Mouse (Mus musculus): ENCODE results near the gene Cdk12. TPM values are rescaled to one million over a fixed set of nuclear protein-coding genes. Genes with fewer than 3 reads are reported as not detected.
"Not testable (repeated sequence)": the region's sequence is repeated elsewhere in the genome, so short reads cannot be mapped to it uniquely, and the experiment has no call there.

Gene Cdk12
- polyA plus RNA-seq (2015; fragmentation: Nextera tagmentation; extraction: Ambion mirVana): 13.6 and 15.8 TPM in 2 replicates

DNA sequence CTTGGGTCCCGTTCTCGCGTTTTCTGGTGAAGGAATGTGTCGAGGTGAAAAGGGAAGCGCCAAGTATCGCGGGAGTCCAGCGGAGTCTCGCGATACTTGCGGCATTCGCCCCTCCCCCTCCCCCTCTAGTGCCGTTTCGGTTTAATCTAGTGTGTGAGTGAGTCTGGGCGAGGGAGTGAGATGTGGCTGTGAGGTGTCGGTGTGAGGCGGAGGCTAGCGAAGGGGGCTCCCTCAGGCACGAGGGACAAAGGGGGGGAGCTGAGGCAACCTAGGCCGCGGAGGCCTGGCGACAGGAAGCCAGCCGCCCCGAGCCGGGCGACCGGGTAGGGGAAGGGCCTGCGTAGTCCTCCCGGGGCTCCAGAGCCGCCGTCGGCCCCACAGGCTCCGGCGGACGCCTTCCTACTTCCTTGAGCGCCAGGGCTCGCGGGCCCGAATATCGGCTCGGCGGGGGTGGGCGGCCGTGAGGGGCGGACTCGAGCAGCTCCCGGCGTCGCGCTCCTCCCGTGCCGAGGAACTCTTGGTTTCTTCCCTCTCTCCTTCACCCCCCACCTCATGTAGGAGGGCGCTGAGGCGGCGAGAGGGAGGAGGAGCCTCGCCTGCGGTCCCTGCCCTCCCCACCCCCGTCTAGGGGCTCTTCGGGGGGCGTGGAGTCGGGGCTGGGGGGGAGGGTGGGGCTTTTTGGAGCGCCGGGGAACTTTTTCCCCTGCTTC, at the start of gene Cdk12:
Cdk12 (plus strand) TSS at position 419 of the 710 bp plus-strand sequence.
- H3K4me2 ChIP-seq (replicated peaks): peak within 1 kb of the TSS; percentile 95
- peak within 1 kb of the TSS; percentile 99 for H3K9ac ChIP-seq (replicated peaks)
- ATAC-seq (replicated peaks): peak; percentile 95
- peaks cover 34% of the 10 kb centered on the region for H3K4me1 ChIP-seq
- peak within 1 kb of the TSS; percentile 97 for H3K4me3 ChIP-seq
- H3K27me3 ChIP-seq: no peaks in the 10 kb centered on the region
- no peaks in the 10 kb centered on the region for H3K9me3 ChIP-seq
- no peaks in the 10 kb centered on the region for H3K36me3 ChIP-seq
- 0% methylated on average over 61 of the region's 63 CpGs for WGBS
- H3K27ac ChIP-seq (replicated peaks): peak within 1 kb of the TSS; percentile 100

DNA sequence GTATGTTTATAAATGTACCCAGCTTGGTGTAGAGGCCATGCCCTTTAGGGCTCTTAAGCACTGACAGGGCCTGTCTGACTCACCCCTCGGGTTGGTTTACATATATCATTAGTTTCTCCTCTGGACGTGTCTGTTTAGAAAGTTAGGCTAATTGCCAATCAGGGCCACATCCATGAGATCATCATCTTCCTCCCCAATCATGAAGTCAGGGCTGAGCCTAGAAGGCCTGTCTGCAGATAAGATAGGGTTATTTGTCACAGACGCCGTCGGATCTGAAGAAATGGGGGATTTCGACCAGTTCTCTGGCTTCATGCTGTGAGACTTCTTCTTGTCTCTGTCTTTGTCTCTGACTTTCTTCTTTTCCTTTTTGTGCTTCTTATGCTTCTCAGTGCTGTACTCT, 47.8 kb upstream of the Cdk12 start:
- Histone ChIP-seq H3K4me3 (no peak overlapping the region), H3K9ac (replicated peaks) (no peak overlapping the region), H3K36me3 (peaks cover 55% of the 10 kb centered on the region), H3K9me3 (no peaks in the 10 kb centered on the region), H3K27me3 (no peaks in the 10 kb centered on the region), H3K4me2 (replicated peaks) (no peak overlapping the region), H3K4me1 (peaks cover 3% of the 10 kb centered on the region; the same call in 1 of the 2 replicates), H3K27ac (replicated peaks) (no peak overlapping the region)
- 90% methylated on average over 6 of the region's 6 CpGs for WGBS
- no peak for ATAC-seq (replicated peaks)

DNA sequence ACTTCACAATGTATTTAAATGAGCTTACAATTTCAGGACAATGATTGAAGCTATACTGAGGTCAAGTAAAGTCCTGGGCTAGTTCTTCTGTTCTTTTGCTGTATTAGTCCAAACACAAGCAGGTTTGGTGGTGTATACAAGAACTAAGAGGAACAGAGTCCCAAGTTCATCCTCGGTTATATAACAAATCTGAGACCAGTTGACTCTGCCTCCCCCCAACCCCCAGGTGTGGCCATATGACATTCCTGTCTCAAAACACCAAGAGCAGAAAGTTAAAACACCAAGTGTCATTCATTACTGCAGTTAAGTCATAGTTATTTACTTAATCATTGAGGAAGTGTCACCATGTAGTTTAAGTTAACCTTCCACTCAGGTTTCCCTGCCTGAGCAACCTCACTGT, 34.5 kb upstream of the Cdk12 start:
- WGBS: 77% methylated on average over 1 of the region's 1 CpGs
- Histone ChIP-seq H3K4me3 (no peak overlapping the region), H3K4me2 (replicated peaks) (no peak overlapping the region), H3K27ac (replicated peaks) (no peak overlapping the region), H3K9me3 (no peaks in the 10 kb centered on the region), H3K9ac (replicated peaks) (no peak overlapping the region), H3K4me1 (no peaks in the 10 kb centered on the region), H3K36me3 (peaks cover 82% of the 10 kb centered on the region), H3K27me3 (no peaks in the 10 kb centered on the region)
- no peak for ATAC-seq (replicated peaks)

DNA sequence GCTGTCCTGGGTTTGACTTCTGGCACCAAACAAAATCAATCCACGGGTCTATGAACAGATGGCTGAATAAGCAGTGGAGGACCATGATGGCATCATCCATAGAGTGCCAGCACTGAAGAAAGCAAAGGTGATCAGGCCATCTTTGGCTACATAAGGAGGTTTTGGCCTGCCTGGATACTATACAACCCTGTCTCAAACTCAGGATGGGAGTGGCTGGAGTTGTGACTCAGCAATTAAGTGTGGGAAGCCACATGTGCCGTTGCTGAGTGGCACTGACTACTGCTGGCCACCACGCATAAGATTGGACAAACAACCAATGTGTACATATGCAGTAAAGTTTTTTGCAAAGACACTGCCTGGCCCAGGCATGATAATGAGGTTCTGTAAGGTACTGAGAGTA, 20.7 kb upstream of the Cdk12 start:
- H3K27me3 ChIP-seq; H3K9ac ChIP-seq (replicated peaks); H3K4me1 ChIP-seq; ATAC-seq (replicated peaks); H3K4me2 ChIP-seq (replicated peaks); H3K4me3 ChIP-seq; H3K9me3 ChIP-seq; H3K27ac ChIP-seq (replicated peaks): not testable (repeated sequence)
- H3K36me3 ChIP-seq: peaks cover 73% of the 10 kb centered on the region
- 90% methylated on average over 3 of the region's 3 CpGs for WGBS

DNA sequence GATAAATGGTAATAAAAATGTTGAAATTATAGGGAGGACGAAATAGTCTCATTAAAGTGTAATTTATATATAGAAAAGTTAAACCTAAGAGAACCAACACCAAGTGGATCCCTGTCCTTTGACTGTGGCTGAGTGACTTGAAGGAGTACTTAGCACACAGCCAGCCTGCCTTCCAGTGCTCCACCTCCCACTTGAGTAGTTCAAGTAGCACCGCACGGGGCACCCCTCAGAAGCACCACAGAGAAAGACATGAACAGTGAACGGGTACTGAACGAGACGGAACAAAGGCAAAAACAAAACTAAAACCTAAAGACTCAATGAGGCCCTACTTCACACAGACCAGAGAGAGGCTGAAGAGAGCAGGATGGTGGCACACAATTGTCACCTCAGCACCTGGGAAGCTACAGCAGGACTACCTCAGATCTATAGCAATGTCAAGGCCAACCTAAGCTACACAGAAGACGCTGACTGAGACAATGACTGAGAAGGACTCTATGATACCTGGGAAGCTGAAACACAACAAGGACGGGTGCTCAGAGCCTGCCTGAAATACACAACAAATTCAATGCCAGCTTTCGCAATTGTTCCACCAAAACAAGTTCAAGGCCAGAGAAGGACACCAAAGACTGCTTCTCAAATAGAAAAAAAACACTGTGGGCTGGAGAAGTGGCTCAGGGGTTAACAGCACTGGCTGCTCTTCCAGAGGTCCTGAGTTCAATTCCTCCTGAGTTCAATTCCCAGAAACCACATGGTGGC, 15.0 kb upstream of the Cdk12 start:
- Histone ChIP-seq H3K4me1 (peaks cover 13% of the 10 kb centered on the region), H3K4me3 (no peak overlapping the region), H3K4me2 (replicated peaks) (no peak overlapping the region), H3K9me3 (no peaks in the 10 kb centered on the region), H3K27ac (replicated peaks) (no peak overlapping the region), H3K27me3 (no peaks in the 10 kb centered on the region), H3K9ac (replicated peaks) (no peak overlapping the region), H3K36me3 (peaks cover 54% of the 10 kb centered on the region)
- WGBS: 89% methylated on average over 9 of the region's 9 CpGs
- no peak for ATAC-seq (replicated peaks)

DNA sequence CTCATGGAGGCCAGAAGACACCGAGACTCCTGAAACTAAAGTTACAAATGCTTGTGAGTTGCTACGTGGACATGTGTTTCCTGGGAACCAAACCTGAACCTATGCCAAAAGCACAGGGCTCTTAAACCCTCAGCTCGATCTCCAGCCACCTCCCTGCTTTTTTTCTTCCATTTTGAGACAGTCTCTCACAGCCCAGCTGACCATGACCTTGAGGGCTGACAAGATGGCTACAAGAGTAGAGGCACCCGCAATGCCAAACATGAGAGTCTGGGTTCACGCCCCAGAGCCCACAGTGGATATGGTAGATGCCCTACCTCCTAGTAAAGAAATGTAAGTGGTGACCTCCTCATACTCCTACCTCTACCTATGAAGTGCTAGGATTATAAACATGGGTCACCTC, 12.0 kb upstream of the Cdk12 start:
- Histone ChIP-seq H3K4me1 (peaks cover 19% of the 10 kb centered on the region), H3K4me2 (replicated peaks) (no peak overlapping the region), H3K27me3 (no peaks in the 10 kb centered on the region), H3K4me3 (no peak overlapping the region), H3K9me3 (no peaks in the 10 kb centered on the region), H3K36me3 (peaks cover 28% of the 10 kb centered on the region), H3K9ac (replicated peaks) (no peak overlapping the region), H3K27ac (replicated peaks) (no peak overlapping the region)
- ATAC-seq (replicated peaks): no peak
- WGBS: 84% methylated on average over 5 of the region's 5 CpGs

DNA sequence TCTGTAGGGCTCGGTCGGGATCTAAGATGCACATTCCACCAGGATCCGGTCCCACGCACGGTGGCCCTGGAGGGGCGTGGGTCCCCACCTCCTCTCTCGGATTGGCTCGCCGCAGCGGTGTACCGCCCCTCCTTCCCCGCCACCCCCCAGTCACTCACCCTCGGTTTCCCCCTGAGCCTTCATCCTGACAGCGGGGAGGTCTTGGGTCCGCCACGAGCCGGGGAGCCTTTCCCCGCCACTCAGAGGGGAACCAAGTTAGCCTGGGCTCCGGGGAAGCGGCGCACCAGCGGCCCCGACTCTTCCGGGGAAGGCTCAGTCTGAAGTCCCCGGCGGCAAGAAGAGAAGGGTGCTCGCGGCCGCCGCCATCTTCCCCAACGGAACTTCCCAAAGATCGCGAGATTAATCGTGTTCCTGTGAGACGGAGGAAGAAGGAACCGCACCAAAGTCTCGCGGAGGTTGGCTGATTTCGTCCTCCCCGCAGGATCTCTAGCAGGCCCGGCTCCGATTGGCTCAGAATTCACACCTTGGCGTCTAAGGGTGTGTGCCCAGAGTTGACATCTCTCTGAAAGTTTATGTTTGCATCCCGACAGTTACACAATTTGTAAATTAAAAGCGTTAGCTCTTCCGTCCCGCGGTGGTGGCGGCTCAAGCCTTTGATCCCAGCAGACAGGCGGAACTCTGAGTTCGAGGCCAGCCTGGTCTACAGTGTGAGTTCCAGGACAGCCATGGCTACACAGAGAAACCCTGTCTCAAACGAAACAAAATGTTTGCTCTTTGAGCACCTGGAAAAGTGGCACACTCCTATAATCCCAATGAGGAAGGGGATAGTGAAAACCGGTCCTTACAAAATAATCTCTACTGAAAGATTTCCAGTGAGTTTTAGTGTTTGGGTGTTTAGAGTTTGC, 9.7 kb upstream of the Cdk12 start, which contains the start of gene Med1:
Med1 (minus strand) TSS at position 393 of the 905 bp plus-strand sequence.
- peak within 1 kb of the TSS; percentile 74 for H3K4me3 ChIP-seq

DNA sequence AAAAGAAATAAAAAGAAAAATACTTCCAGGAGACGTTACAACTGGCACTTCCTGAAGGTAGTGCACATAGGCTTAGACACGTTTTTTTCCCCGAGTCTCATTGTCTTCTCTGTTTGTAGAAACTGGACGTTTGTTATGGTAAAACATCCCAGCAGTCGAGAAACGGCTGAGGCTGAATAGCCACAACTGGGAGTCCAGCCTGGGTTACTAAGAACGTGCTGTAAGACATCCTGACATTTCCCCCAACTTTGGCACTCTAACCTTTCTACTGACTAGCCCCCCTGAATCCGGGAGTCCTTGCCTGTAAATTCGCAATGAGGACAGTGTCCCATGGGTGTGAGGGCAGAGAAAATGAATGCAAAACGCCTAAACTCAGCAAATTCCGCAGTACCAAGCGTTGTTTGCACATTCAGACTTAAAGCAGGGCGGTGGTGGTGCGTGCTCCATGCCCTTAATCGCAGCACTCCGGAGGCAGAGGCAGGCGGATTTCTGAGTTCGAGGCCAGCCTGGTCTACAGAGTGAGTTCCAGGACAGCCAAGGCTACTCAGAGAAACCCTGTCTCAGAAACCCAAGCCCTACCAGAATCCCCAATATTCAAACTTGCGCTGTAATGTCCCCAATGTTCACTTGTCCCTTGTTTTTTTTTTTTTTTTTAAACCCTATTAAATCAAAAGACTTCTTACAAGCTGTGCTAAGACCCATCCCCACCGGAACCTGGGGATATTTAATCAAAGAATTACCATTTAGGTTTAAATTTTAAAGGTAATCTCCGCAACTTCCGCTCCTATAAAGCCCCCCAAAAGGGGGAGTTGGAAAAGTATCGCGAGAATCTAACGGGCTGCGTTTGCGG, 843 bp upstream of the Cdk12 start:
- Histone ChIP-seq H3K4me1 (peaks cover 27% of the 10 kb centered on the region), H3K9ac (replicated peaks) (peak overlapping the region; percentile 99), H3K4me2 (replicated peaks) (peak overlapping the region; percentile 62), H3K9me3 (no peaks in the 10 kb centered on the region), H3K36me3 (no peaks in the 10 kb centered on the region), H3K4me3 (peak overlapping the region; percentile 97), H3K27ac (replicated peaks) (peak overlapping the region; percentile 100), H3K27me3 (no peaks in the 10 kb centered on the region)
- WGBS: 2% methylated on average over 27 of the region's 27 CpGs
- peak; percentile 14 for ATAC-seq (replicated peaks)

More for the DNA sequence above, 9.7 kb upstream of the Cdk12 start, which contains the start of gene Med1:
- no peaks in the 10 kb centered on the region for H3K27me3 ChIP-seq
- peaks cover 13% of the 10 kb centered on the region for H3K36me3 ChIP-seq
- H3K4me2 ChIP-seq (replicated peaks): peak within 1 kb of the TSS; percentile 63
- no peaks in the 10 kb centered on the region for H3K9me3 ChIP-seq
- ATAC-seq (replicated peaks): peak; percentile 98
- H3K4me1 ChIP-seq: peaks cover 19% of the 10 kb centered on the region
- H3K9ac ChIP-seq (replicated peaks): peak within 1 kb of the TSS; percentile 83
- under 1% methylated on average over 53 of the region's 53 CpGs for WGBS
- H3K27ac ChIP-seq (replicated peaks): peak within 1 kb of the TSS; percentile 94

DNA sequence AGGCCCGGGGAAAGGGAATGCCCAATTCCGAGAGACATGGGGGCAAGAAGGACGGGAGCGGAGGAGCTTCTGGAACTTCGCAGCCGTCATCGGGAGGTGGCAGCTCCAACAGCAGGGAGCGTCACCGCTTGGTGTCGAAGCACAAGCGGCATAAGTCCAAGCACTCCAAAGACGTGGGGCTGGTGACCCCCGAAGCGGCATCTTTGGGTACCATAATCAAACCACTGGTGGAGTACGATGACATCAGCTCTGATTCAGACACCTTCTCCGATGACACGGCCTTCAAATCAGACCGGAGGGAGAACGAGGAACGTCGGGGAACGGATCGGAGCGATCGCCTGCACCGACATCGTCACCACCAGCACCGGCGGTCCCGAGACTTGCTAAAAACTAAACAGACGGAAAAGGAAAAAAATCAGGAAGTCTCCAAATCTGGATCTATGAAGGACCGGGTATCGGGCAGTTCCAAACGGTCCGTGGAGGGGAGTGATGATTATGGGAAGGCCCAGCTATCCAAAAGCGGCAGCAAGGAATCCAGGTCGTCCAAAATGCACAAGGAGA, 572 bp downstream of the Cdk12 start:
- peak overlapping the region; percentile 95 for H3K4me2 ChIP-seq (replicated peaks)
- H3K27me3 ChIP-seq: no peaks in the 10 kb centered on the region
- peaks cover 34% of the 10 kb centered on the region for H3K4me1 ChIP-seq
- peak overlapping the region; percentile 100 for H3K27ac ChIP-seq (replicated peaks)
- no peaks in the 10 kb centered on the region for H3K9me3 ChIP-seq
- ATAC-seq (replicated peaks): peak; percentile 49
- no peaks in the 10 kb centered on the region for H3K36me3 ChIP-seq
- peak overlapping the region; percentile 99 for H3K9ac ChIP-seq (replicated peaks)
- peak overlapping the region; percentile 97 for H3K4me3 ChIP-seq
- WGBS: under 1% methylated on average over 37 of the region's 37 CpGs

DNA sequence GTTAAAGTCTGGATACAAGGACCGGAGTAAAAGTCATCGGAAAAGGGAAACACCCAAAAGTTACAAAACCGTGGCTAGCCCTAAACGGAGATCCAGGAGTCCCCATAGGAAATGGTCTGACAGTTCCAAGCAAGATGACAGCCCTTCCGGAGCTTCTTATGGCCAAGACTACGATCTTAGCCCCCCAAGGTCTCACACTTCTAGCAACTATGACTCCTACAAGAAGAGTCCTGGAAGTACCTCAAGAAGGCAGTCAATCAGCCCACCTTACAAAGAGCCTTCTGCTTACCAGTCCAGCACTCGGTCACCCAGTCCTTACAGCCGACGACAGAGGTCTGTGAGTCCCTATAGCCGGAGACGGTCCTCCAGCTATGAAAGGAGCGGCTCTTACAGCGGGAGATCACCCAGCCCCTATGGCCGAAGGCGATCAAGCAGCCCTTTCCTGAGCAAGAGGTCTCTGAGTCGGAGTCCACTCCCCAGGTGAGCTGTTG, 1.1 kb downstream of the Cdk12 start:
- WGBS: under 1% methylated on average over 16 of the region's 16 CpGs
- Histone ChIP-seq H3K4me2 (replicated peaks) (peak overlapping the region; percentile 95), H3K4me3 (peak overlapping the region; percentile 97), H3K36me3 (peaks cover 1% of the 10 kb centered on the region), H3K27me3 (no peaks in the 10 kb centered on the region), H3K9ac (replicated peaks) (peak overlapping the region; percentile 99), H3K27ac (replicated peaks) (no peak overlapping the region), H3K4me1 (peaks cover 34% of the 10 kb centered on the region), H3K9me3 (no peaks in the 10 kb centered on the region)
- ATAC-seq (replicated peaks): no peak

DNA sequence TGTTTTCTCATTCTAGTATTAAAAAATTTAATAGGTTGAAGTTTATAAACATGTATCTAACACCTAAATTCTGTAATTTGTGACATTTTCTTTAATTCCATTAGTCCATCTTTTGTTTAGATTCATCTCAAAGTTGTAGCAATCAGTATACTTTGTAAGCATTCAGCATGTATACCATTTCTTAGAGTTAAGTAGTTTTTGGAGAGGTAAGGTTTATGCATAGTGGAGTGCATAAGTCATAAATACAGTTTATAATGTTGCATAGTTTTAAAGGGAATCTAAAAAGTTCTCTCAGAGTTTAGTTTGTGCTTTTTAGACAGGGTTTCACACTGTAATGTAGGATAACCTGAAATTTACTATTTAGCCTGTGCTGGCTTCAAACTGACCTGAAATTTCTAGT, 2.6 kb downstream of the Cdk12 start:
- H3K27me3 ChIP-seq: no peaks in the 10 kb centered on the region
- ATAC-seq (replicated peaks): no peak
- H3K9me3 ChIP-seq: no peaks in the 10 kb centered on the region
- peak overlapping the region; percentile 37 for H3K4me2 ChIP-seq (replicated peaks)
- peak overlapping the region; percentile 21 for H3K4me3 ChIP-seq
- no peak overlapping the region for H3K9ac ChIP-seq (replicated peaks)
- peaks cover 14% of the 10 kb centered on the region for H3K36me3 ChIP-seq
- H3K27ac ChIP-seq (replicated peaks): no peak overlapping the region
- H3K4me1 ChIP-seq: peaks cover 34% of the 10 kb centered on the region

All from forebrain, embryonic 15.5 days (tissue).